In genomic region chr10:75517758-75518143, GRCm38 (mm10) we compare ENCODE assay signal across 8 mouse cellular contexts. TPM values are rescaled to one million over a fixed set of nuclear protein-coding genes. Genes with fewer than 3 reads are reported as not detected.
A peak's percentile ranks its signal among the peaks of the same experiment; 100 is the strongest.
DNase-seq lines count a peak whose midpoint lies in the region; ATAC-seq lines count a peak whose summit lies in the region.

TSS of gene Gucd1 (minus strand) at chr10:75517972.

- H3K4me1 ChIP-seq in brown adipose tissue, adult 24 weeks (ENCODE audit: control insufficient read depth, insufficient read depth, insufficient read length, low read length): peaks cover 22% of the 10 kb centered on the region
- H3K4me1 ChIP-seq in heart, embryonic 13.5 days: peaks cover 60% of the 10 kb centered on the region
- H3K4me1 ChIP-seq in liver, embryonic 12.5 days: peaks cover 65% of the 10 kb centered on the region
- H3K4me1 ChIP-seq in stomach, embryonic 15.5 days: peaks cover 14% of the 10 kb centered on the region

- H3K27ac ChIP-seq in brown adipose tissue, adult 24 weeks (replicated peaks; ENCODE audit: low read depth, low read length): peak within 1 kb of the TSS; percentile 97
- H3K27ac ChIP-seq in heart, embryonic 13.5 days (replicated peaks): peak within 1 kb of the TSS; percentile 99
- H3K27ac ChIP-seq in liver, embryonic 12.5 days: peak within 1 kb of the TSS; percentile 98
- H3K27ac ChIP-seq in stomach, embryonic 15.5 days: peak within 1 kb of the TSS; percentile 99

- under 1% methylated on average over 20 of the region's 20 CpGs for WGBS in heart, embryonic 13.5 days
- WGBS in liver, embryonic 12.5 days (ENCODE audit: insufficient replicate concordance): 1% methylated on average over 20 of the region's 20 CpGs
- under 1% methylated on average over 20 of the region's 20 CpGs for WGBS in stomach, embryonic 15.5 days

- ATAC-seq in heart, embryonic 13.5 days (ENCODE audit: extremely low read depth, insufficient number of reproducible peaks, low FRiP score, low TSS enrichment): peak; percentile 62
- peak; percentile 73 for ATAC-seq in liver, embryonic 12.5 days
- peak; percentile 86 for ATAC-seq in stomach, embryonic 15.5 days (ENCODE audit: insufficient read depth, low FRiP score, low read depth)

- DNase-seq in CD4-positive, CD25-positive, alpha-beta regulatory T cell, adult 2 months (ENCODE audit: low read depth, low spot score): peak; percentile 97
- peak; percentile 84 for DNase-seq in fat pad, adult 2 months (ENCODE audit: extremely low read depth, low read depth, low spot score)
- peak; percentile 97 for DNase-seq in kidney, postnatal 10 days
- peak; percentile 97 for DNase-seq in natural killer cell, adult 2 months (ENCODE audit: low spot score in 2 of 2)

- H3K27me3 ChIP-seq in heart, embryonic 13.5 days (replicated peaks): no peaks in the 10 kb centered on the region
- H3K27me3 ChIP-seq in liver, embryonic 12.5 days (replicated peaks): no peaks in the 10 kb centered on the region
- no peaks in the 10 kb centered on the region for H3K27me3 ChIP-seq in stomach, embryonic 15.5 days (replicated peaks)

- H3K36me3 ChIP-seq in heart, embryonic 13.5 days: peaks cover 36% of the 10 kb centered on the region
- H3K36me3 ChIP-seq in liver, embryonic 12.5 days: peaks cover 46% of the 10 kb centered on the region
- peaks cover 11% of the 10 kb centered on the region; the same call in 1 of the 2 replicates for H3K36me3 ChIP-seq in stomach, embryonic 15.5 days

- H3K9me3 ChIP-seq in heart, embryonic 13.5 days: no peaks in the 10 kb centered on the region
- no peaks in the 10 kb centered on the region for H3K9me3 ChIP-seq in liver, embryonic 12.5 days (replicated peaks)
- no peaks in the 10 kb centered on the region for H3K9me3 ChIP-seq in stomach, embryonic 15.5 days

- H3K9ac ChIP-seq in heart, embryonic 13.5 days: peak within 1 kb of the TSS; percentile 97
- H3K9ac ChIP-seq in liver, embryonic 12.5 days: peak within 1 kb of the TSS; percentile 98
- H3K9ac ChIP-seq in stomach, embryonic 15.5 days: peak within 1 kb of the TSS; percentile 90

- H3K4me3 ChIP-seq in brown adipose tissue, adult 24 weeks (ENCODE audit: insufficient read depth, low read depth, low read length): peak within 1 kb of the TSS; percentile 94
- peak within 1 kb of the TSS; percentile 84 for H3K4me3 ChIP-seq in heart, embryonic 13.5 days
- peak within 1 kb of the TSS; percentile 97 for H3K4me3 ChIP-seq in liver, embryonic 12.5 days
- peak within 1 kb of the TSS; percentile 94 for H3K4me3 ChIP-seq in stomach, embryonic 15.5 days (replicated peaks)

- H3K4me2 ChIP-seq in heart, embryonic 13.5 days: peak within 1 kb of the TSS; percentile 93
- peak within 1 kb of the TSS; percentile 93 for H3K4me2 ChIP-seq in liver, embryonic 12.5 days
- peak within 1 kb of the TSS; percentile 79 for H3K4me2 ChIP-seq in stomach, embryonic 15.5 days

RNA-seq across cellular contexts. Expression of gene Gucd1, which starts in this region (rescaled TPM):
- 29.8 and 61.0 TPM in 2 replicates for polyA plus RNA-seq in brown adipose tissue, adult 24 weeks (2012; ENCODE audit: insufficient read depth, insufficient read length, missing spikeins)
- polyA plus RNA-seq in heart, embryonic 13.5 days (2015; fragmentation: Nextera tagmentation; extraction: Ambion mirVana): 22.4 and 25.4 TPM in 2 replicates
- 46.6 and 50.5 TPM in 2 replicates for polyA plus RNA-seq in liver, embryonic 12.5 days (2016; fragmentation: Nextera tagmentation; extraction: Ambion mirVana)
- polyA plus RNA-seq in stomach, embryonic 15.5 days (2015; fragmentation: Nextera tagmentation; extraction: Ambion mirVana): 26.7 and 27.5 TPM in 2 replicates

Comparison
In these comparisons a context has a peak if more than half of its experiments do, and no peak if none do; other contexts are left out.
1. Peak in every context shown above with its lines: DNase-seq, ATAC-seq, H3K4me3 ChIP-seq and H3K27ac ChIP-seq.